Mouse (Mus musculus) midbrain, postnatal 0 days (tissue): ENCODE measurements around the gene Dlx2. TPM values are rescaled to one million over a fixed set of nuclear protein-coding genes. Genes with fewer than 3 reads are reported as not detected.
A peak's percentile ranks its signal among the peaks of the same experiment; 100 is the strongest.

ENCODE experiments used
- ATAC-seq: fragments of 200-750 bp; cut with Nextera tagmentation; 2 replicates; pipeline ENCODE4 v1.8.0; 2017; ENCODE audit warnings: moderate number of reproducible peaks, mild to moderate bottlenecking, moderate TSS enrichment, moderate library complexity; ENCODE audit not compliant: low FRiP score
- DNase-seq: peaks from one replicate; pipeline ENCODE4 v3.0.0-alpha.2; 2015; ENCODE audit warnings: low spot score
- H3K27ac ChIP-seq: fragments of 300-500 bp; sonication (generic); 2 replicates; pipeline ENCODE4 v1.5.1; 2014; ENCODE audit warnings: low read depth, mild to moderate bottlenecking, low read length, mixed read lengths
- H3K27me3 ChIP-seq: fragments of 300-500 bp; sonication (generic); 2 replicates; pipeline ENCODE4 v1.6.1; 2014; ENCODE audit warnings: low read length, control low read depth, mixed read lengths; ENCODE audit not compliant: insufficient read depth
- H3K36me3 ChIP-seq: fragments of 300-500 bp; sonication (generic); 2 replicates; pipeline ENCODE4 v1.6.1; 2014; ENCODE audit warnings: low read length, control low read depth, mixed read lengths; ENCODE audit not compliant: insufficient read depth
- H3K4me1 ChIP-seq: fragments of 300-500 bp; sonication (generic); 2 replicates; pipeline ENCODE4 v1.6.1; 2014; ENCODE audit warnings: mild to moderate bottlenecking, control low read depth, antibody characterized with exemption, low read length, mixed read lengths; ENCODE audit not compliant: insufficient read depth
- H3K4me2 ChIP-seq: fragments of 300-500 bp; sonication (generic); 2 replicates; pipeline ENCODE4 v1.6.1; 2014; ENCODE audit warnings: low read depth, mild to moderate bottlenecking, low read length, mixed read lengths; ENCODE audit not compliant: poor library complexity, severe bottlenecking
- H3K4me3 ChIP-seq: fragments of 300-500 bp; sonication (generic); 2 replicates; pipeline ENCODE4 v1.5.1; 2014; ENCODE audit warnings: low read depth, mild to moderate bottlenecking, low read length, moderate library complexity
- H3K9ac ChIP-seq: fragments of 300-500 bp; sonication (generic); replicated peaks from 2 replicates; pipeline ENCODE4 v1.6.1; 2014; ENCODE audit warnings: mild to moderate bottlenecking, low read length, moderate library complexity, mixed read lengths; ENCODE audit not compliant: poor library complexity, severe bottlenecking
- H3K9me3 ChIP-seq: fragments of 300-500 bp; sonication (generic); 2 replicates; pipeline ENCODE4 v1.6.1; 2016; ENCODE audit warnings: low read length, control low read depth
- CTCF ChIP-seq: IDR thresholded peaks from 2 replicates; pipeline ENCODE4 v1.5.1; 2016; ENCODE audit warnings: antibody characterized with exemption, mild to moderate bottlenecking
- WGBS: fragments of 180-500 bp; shearing (Covaris S2); extraction: QIAGEN DNeasy Blood & Tissue Kit; methylation state at CpG from one replicate; pipeline ENCODE4 v1.1.7; 2014; 5-methylcytosine and 5-hydroxymethylcytosine counted together
- polyA plus RNA-seq: library from polyadenylated mRNA; unstranded; fragments of >200 nt; fragmentation: Nextera tagmentation; extraction: Ambion mirVana; gene quantifications from 2 replicates; pipeline ENCODE4 v1.2.1, GENCODE M21; 2015
- total RNA-seq: library from RNA; depleted of rRNA; stranded (reverse); fragments of >200 nt; gene quantifications from 2 replicates; pipeline ENCODE4 v1.2.3, GENCODE M21; 2014; rRNA removed

Dlx2 gene
- total and polyA plus RNA-seq, 2 experiments from 2014 or later, result 1.2 to 8.4 TPM

- ATAC-seq, result no peak
- H3K27ac ChIP-seq, result no peak overlapping the region
- TF ChIP-seq CTCF, result no peak
- WGBS, result 78% methylated on average over 9 of the region's 9 CpGs
- H3K4me1 ChIP-seq, result no peaks in the 10 kb centered on the region
- no peaks in the 10 kb centered on the region for H3K36me3 ChIP-seq
- H3K4me3 ChIP-seq, result no peak overlapping the region
- H3K4me2 ChIP-seq, result no peak overlapping the region
- H3K9me3 ChIP-seq, result no peaks in the 10 kb centered on the region
- DNase-seq, result no peak
- no peak overlapping the region for H3K9ac ChIP-seq
- H3K27me3 ChIP-seq, result no peaks in the 10 kb centered on the region
Observed at GRCm38 (mm10) chr2:71504852-71505251, 41.7 kb downstream of the Dlx2 start.

- no peaks in the 10 kb centered on the region for H3K27me3 ChIP-seq
- ATAC-seq (no peak), DNase-seq (no peak)
- H3K4me1 ChIP-seq, result peaks cover 5% of the 10 kb centered on the region
- no peaks in the 10 kb centered on the region for H3K36me3 ChIP-seq
- no peak overlapping the region for H3K4me3 ChIP-seq
- no peak overlapping the region for H3K27ac ChIP-seq
- no peak for TF ChIP-seq CTCF
- H3K9ac ChIP-seq, result no peak overlapping the region
- H3K4me2 ChIP-seq, result no peak overlapping the region
- 69% methylated on average over 16 of the region's 16 CpGs for WGBS
- no peaks in the 10 kb centered on the region for H3K9me3 ChIP-seq
Observed at GRCm38 (mm10) chr2:71499276-71500230, 47.0 kb downstream of the Dlx2 start.

- WGBS, result 68% methylated on average over 5 of the region's 5 CpGs
- ATAC-seq (no peak), DNase-seq (no peak)
- Histone ChIP-seq H3K9me3 (no peaks in the 10 kb centered on the region), H3K27me3 (no peaks in the 10 kb centered on the region), H3K4me1 (peaks cover 5% of the 10 kb centered on the region), H3K27ac (no peak overlapping the region), H3K36me3 (no peaks in the 10 kb centered on the region), H3K4me2 (no peak overlapping the region), H3K4me3 (no peak overlapping the region), H3K9ac (no peak overlapping the region)
- no peak for TF ChIP-seq CTCF
Observed at GRCm38 (mm10) chr2:71497175-71497574, 49.4 kb downstream of the Dlx2 start.

GRCm38 (mm10) chr2:71494971-71495370 lies 51.6 kb downstream of the Dlx2 start:
- Histone ChIP-seq H3K4me1 (peaks cover 5% of the 10 kb centered on the region), H3K36me3 (no peaks in the 10 kb centered on the region), H3K4me2 (peak overlapping the region; percentile 16), H3K9me3 (no peaks in the 10 kb centered on the region), H3K27me3 (no peaks in the 10 kb centered on the region), H3K27ac (peak overlapping the region; percentile 48; the same call in 1 of the 2 replicates), H3K4me3 (no peak overlapping the region), H3K9ac (no peak overlapping the region)
- TF ChIP-seq CTCF, result no peak
- ATAC-seq (peak; percentile 41; the same call in 1 of the 2 replicates), DNase-seq (peak; percentile 31)
- 11% methylated on average over 4 of the region's 4 CpGs for WGBS

GRCm38 (mm10) chr2:71494503-71494902 lies 52.1 kb downstream of the Dlx2 start:
- Histone ChIP-seq H3K9ac (no peak overlapping the region), H3K4me1 (peaks cover 5% of the 10 kb centered on the region), H3K4me3 (no peak overlapping the region), H3K27ac (peak overlapping the region; percentile 48; the same call in 1 of the 2 replicates), H3K27me3 (no peaks in the 10 kb centered on the region), H3K9me3 (no peaks in the 10 kb centered on the region), H3K36me3 (no peaks in the 10 kb centered on the region), H3K4me2 (peak overlapping the region; percentile 16; the same call in 1 of the 2 replicates)
- ATAC-seq (peak; percentile 49; the same call in 1 of the 2 replicates), DNase-seq (no peak)
- no peak for TF ChIP-seq CTCF
- WGBS, result 37% methylated on average over 10 of the region's 10 CpGs

Other genes with a start within 250 kb of the Dlx2 start
- gene Slc25a12, start 179.0 kb downstream of the Dlx2 start, total RNA-seq, result 142 and 145 TPM in 2 replicates
- 118 and 120 TPM in 2 replicates for gene Slc25a12, start 179.0 kb downstream of the Dlx2 start, polyA plus RNA-seq
- 14.7 and 20.6 TPM in 2 replicates for gene Hat1, start 157.8 kb downstream of the Dlx2 start, total RNA-seq
- 29.6 and 30.0 TPM in 2 replicates for gene Hat1, start 157.8 kb downstream of the Dlx2 start, polyA plus RNA-seq
- gene Metap1d, start 93.5 kb downstream of the Dlx2 start, total RNA-seq, result 14.4 and 16.9 TPM in 2 replicates
- 25.1 and 27.7 TPM in 2 replicates for gene Metap1d, start 93.5 kb downstream of the Dlx2 start, polyA plus RNA-seq
- 2.8 and 8.8 TPM in 2 replicates for gene Dlx1, start 18.6 kb downstream of the Dlx2 start, total RNA-seq
- gene Dlx1, start 18.6 kb downstream of the Dlx2 start, polyA plus RNA-seq, result 10.5 and 25.5 TPM in 2 replicates
- gene Itga6, start 198.9 kb upstream of the Dlx2 start, total RNA-seq, result 38.9 and 41.5 TPM in 2 replicates
- 14.5 and 16.0 TPM in 2 replicates for gene Itga6, start 198.9 kb upstream of the Dlx2 start, polyA plus RNA-seq